Mouse (Mus musculus): ENCODE results near the gene Dapk2.

DNA sequence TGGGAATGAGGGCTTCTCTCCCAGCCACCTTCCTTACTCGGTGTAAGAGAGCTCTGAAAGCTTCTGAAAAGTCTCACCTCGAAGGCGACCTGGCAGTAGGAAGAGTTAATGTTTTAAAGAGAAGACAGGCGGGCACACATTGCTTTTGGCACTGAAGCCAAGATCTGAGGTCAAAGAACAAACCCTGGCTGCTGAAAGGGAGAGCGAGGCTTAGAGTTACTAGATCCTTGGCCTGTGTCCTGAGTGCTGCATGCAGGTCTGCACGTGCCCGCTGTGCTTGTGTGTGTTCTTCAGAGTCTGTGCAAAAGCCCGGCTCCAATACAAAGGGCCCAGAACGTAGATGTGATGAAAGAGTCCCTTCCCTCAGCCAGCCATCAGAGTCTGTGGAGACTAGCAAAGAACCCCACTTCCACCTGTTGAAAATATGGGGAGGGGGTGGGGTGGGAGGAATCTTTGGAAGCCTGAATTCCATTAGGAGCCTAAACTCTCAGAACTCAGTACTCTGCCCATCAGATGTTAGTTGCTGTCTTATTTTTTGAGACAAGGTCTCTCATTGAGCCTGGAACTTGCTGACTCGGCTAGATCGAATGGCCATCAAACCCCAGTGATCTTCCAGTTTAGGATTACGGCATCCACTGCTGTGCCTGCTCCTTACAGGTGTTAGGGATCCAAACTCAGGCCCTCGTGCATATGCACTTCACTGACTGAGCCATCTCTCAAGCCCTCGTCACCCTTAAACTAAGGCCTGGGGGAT is 41.8 kb downstream of the Dapk2 start:
- TF ChIP-seq POLR2A (IDR thresholded peaks at IDR 0.05; ENCODE audit: borderline replicate concordance, extremely low read depth, low read depth, low read length), result no peak
- no peak for TF ChIP-seq CTCF (IDR thresholded peaks at IDR 0.05; ENCODE audit: insufficient read depth, low read length)
